Mouse (Mus musculus): ENCODE data around the gene Schip1. TPM values are rescaled to one million over a fixed set of nuclear protein-coding genes. Genes with fewer than 3 reads are reported as not detected.

Gene Schip1
- polyA plus RNA-seq, 1 experiment from 2014 or later: 48.0 TPM

GRCm38 (mm10) chr3:68160175-68160574, 95.6 kb downstream of the Schip1 start:
- WGBS: 90% methylated on average over 1 of the region's 1 CpGs
- H3K4me3 ChIP-seq: no peak overlapping the region
- H3K9me3 ChIP-seq: no peaks in the 10 kb centered on the region
- no peak for DNase-seq (ENCODE audit: extremely low spot score, low spot score)
- no peaks in the 10 kb centered on the region for H3K27me3 ChIP-seq (ENCODE audit: poor library complexity, severe bottlenecking)
- H3K27ac ChIP-seq: no peak overlapping the region
- no peaks in the 10 kb centered on the region for H3K36me3 ChIP-seq (replicated peaks)
- H3K4me1 ChIP-seq: peaks cover 14% of the 10 kb centered on the region; the same call in 1 of the 2 replicates

GRCm38 (mm10) chr3:68160760-68161159, 96.2 kb downstream of the Schip1 start:
- Histone ChIP-seq H3K27me3 (ENCODE audit: poor library complexity, severe bottlenecking) (no peaks in the 10 kb centered on the region), H3K9me3 (no peaks in the 10 kb centered on the region), H3K36me3 (replicated peaks) (no peaks in the 10 kb centered on the region), H3K27ac (no peak overlapping the region), H3K4me1 (peaks cover 14% of the 10 kb centered on the region; the same call in 1 of the 2 replicates), H3K4me3 (no peak overlapping the region)
- DNase-seq (ENCODE audit: extremely low spot score, low spot score): no peak
- 78% methylated on average over 3 of the region's 3 CpGs for WGBS

- Histone ChIP-seq H3K36me3 (replicated peaks) (no peaks in the 10 kb centered on the region), H3K27me3 (ENCODE audit: poor library complexity, severe bottlenecking) (no peaks in the 10 kb centered on the region), H3K4me3 (no peak overlapping the region), H3K4me1 (0 out of 2 replicates have a peak, but pooled peaks cover 4% of the 10 kb centered on the region), H3K27ac (no peak overlapping the region), H3K9me3 (no peaks in the 10 kb centered on the region)
- 73% methylated on average over 1 of the region's 1 CpGs for WGBS
- no peak for DNase-seq (ENCODE audit: extremely low spot score, low spot score)
Observed at GRCm38 (mm10) chr3:68178248-68178647, 113.6 kb downstream of the Schip1 start.

GRCm38 (mm10) chr3:68187471-68187870, 122.9 kb downstream of the Schip1 start:
- no peak for DNase-seq (ENCODE audit: extremely low spot score, low spot score)

GRCm38 (mm10) chr3:68189100-68189499, 124.5 kb downstream of the Schip1 start:
- no peak for DNase-seq (ENCODE audit: extremely low spot score, low spot score)
- H3K4me3 ChIP-seq: no peak overlapping the region
- WGBS: 89% methylated on average over 2 of the region's 2 CpGs
- H3K27ac ChIP-seq: no peak overlapping the region
- H3K36me3 ChIP-seq (replicated peaks): no peaks in the 10 kb centered on the region
- no peaks in the 10 kb centered on the region for H3K4me1 ChIP-seq
- H3K9me3 ChIP-seq: no peaks in the 10 kb centered on the region
- H3K27me3 ChIP-seq (ENCODE audit: poor library complexity, severe bottlenecking): no peaks in the 10 kb centered on the region

More at GRCm38 (mm10) chr3:68187471-68187870, 122.9 kb downstream of the Schip1 start:
- H3K4me1 ChIP-seq: no peaks in the 10 kb centered on the region
- no peaks in the 10 kb centered on the region for H3K27me3 ChIP-seq (ENCODE audit: poor library complexity, severe bottlenecking)
- no peak overlapping the region for H3K27ac ChIP-seq
- H3K4me3 ChIP-seq: no peak overlapping the region
- H3K9me3 ChIP-seq: no peaks in the 10 kb centered on the region
- no peaks in the 10 kb centered on the region for H3K36me3 ChIP-seq (replicated peaks)
- WGBS: 63% methylated on average over 8 of the region's 8 CpGs

- DNase-seq (ENCODE audit: extremely low spot score, low spot score): no peak
- 89% methylated on average over 1 of the region's 1 CpGs for WGBS
- Histone ChIP-seq H3K27me3 (ENCODE audit: poor library complexity, severe bottlenecking) (no peaks in the 10 kb centered on the region), H3K4me1 (peaks cover 4% of the 10 kb centered on the region; the same call in 1 of the 2 replicates), H3K27ac (no peak overlapping the region), H3K9me3 (no peaks in the 10 kb centered on the region), H3K36me3 (replicated peaks) (no peaks in the 10 kb centered on the region), H3K4me3 (no peak overlapping the region)
Observed at GRCm38 (mm10) chr3:68196933-68197332, 132.3 kb downstream of the Schip1 start.

GRCm38 (mm10) chr3:68201214-68201613, 136.6 kb downstream of the Schip1 start:
- H3K27me3 ChIP-seq (ENCODE audit: poor library complexity, severe bottlenecking): no peaks in the 10 kb centered on the region
- H3K36me3 ChIP-seq (replicated peaks): no peaks in the 10 kb centered on the region
- H3K4me3 ChIP-seq: no peak overlapping the region
- 49% methylated on average over 1 of the region's 1 CpGs for WGBS
- no peak overlapping the region for H3K27ac ChIP-seq
- peaks cover 27% of the 10 kb centered on the region for H3K4me1 ChIP-seq
- DNase-seq (ENCODE audit: extremely low spot score, low spot score): no peak
- no peaks in the 10 kb centered on the region for H3K9me3 ChIP-seq

GRCm38 (mm10) chr3:68202162-68202902, 137.7 kb downstream of the Schip1 start:
- DNase-seq (ENCODE audit: extremely low spot score, low spot score): no peak
- H3K27me3 ChIP-seq (ENCODE audit: poor library complexity, severe bottlenecking): no peaks in the 10 kb centered on the region
- no peaks in the 10 kb centered on the region for H3K9me3 ChIP-seq
- no peak overlapping the region for H3K4me3 ChIP-seq
- peak overlapping the region; percentile 22; the same call in 1 of the 2 replicates for H3K27ac ChIP-seq
- H3K4me1 ChIP-seq: peaks cover 27% of the 10 kb centered on the region
- no peaks in the 10 kb centered on the region for H3K36me3 ChIP-seq (replicated peaks)
- WGBS: 59% methylated on average over 4 of the region's 4 CpGs

- WGBS: 67% methylated on average over 4 of the region's 4 CpGs
- peaks cover 27% of the 10 kb centered on the region for H3K4me1 ChIP-seq
- H3K4me3 ChIP-seq: no peak overlapping the region
- no peaks in the 10 kb centered on the region for H3K9me3 ChIP-seq
- no peak for DNase-seq (ENCODE audit: extremely low spot score, low spot score)
- no peaks in the 10 kb centered on the region for H3K27me3 ChIP-seq (ENCODE audit: poor library complexity, severe bottlenecking)
- no peaks in the 10 kb centered on the region for H3K36me3 ChIP-seq (replicated peaks)
- H3K27ac ChIP-seq: 0 out of 2 replicates have a peak overlapping the region, but pooled peaks have one; percentile 16
Observed at GRCm38 (mm10) chr3:68203934-68204467, 139.4 kb downstream of the Schip1 start.

GRCm38 (mm10) chr3:68210422-68210821, 145.8 kb downstream of the Schip1 start:
- no peak overlapping the region for H3K27ac ChIP-seq
- no peaks in the 10 kb centered on the region for H3K9me3 ChIP-seq
- H3K4me1 ChIP-seq: no peaks in the 10 kb centered on the region
- no peak for DNase-seq (ENCODE audit: extremely low spot score, low spot score)
- H3K36me3 ChIP-seq (replicated peaks): no peaks in the 10 kb centered on the region
- WGBS: 86% methylated on average over 4 of the region's 4 CpGs
- no peak overlapping the region for H3K4me3 ChIP-seq
- no peaks in the 10 kb centered on the region for H3K27me3 ChIP-seq (ENCODE audit: poor library complexity, severe bottlenecking)

GRCm38 (mm10) chr3:68221452-68221851, 156.8 kb downstream of the Schip1 start:
- no peaks in the 10 kb centered on the region for H3K4me1 ChIP-seq
- WGBS: 89% methylated on average over 3 of the region's 3 CpGs
- H3K4me3 ChIP-seq: no peak overlapping the region
- H3K27ac ChIP-seq: no peak overlapping the region
- no peaks in the 10 kb centered on the region for H3K27me3 ChIP-seq (ENCODE audit: poor library complexity, severe bottlenecking)
- H3K36me3 ChIP-seq (replicated peaks): no peaks in the 10 kb centered on the region
- H3K9me3 ChIP-seq: no peaks in the 10 kb centered on the region
- DNase-seq (ENCODE audit: extremely low spot score, low spot score): no peak

- WGBS: 90% methylated on average over 2 of the region's 2 CpGs
- Histone ChIP-seq H3K4me3 (no peak overlapping the region), H3K4me1 (peaks cover 10% of the 10 kb centered on the region; the same call in 1 of the 2 replicates), H3K27me3 (ENCODE audit: poor library complexity, severe bottlenecking) (no peaks in the 10 kb centered on the region), H3K36me3 (replicated peaks) (no peaks in the 10 kb centered on the region), H3K27ac (no peak overlapping the region), H3K9me3 (no peaks in the 10 kb centered on the region)
- DNase-seq (ENCODE audit: extremely low spot score, low spot score): no peak
Observed at GRCm38 (mm10) chr3:68239887-68240286, 175.3 kb downstream of the Schip1 start.

GRCm38 (mm10) chr3:68243239-68243638, 178.6 kb downstream of the Schip1 start:
- Histone ChIP-seq H3K4me1 (peaks cover 10% of the 10 kb centered on the region; the same call in 1 of the 2 replicates), H3K4me3 (no peak overlapping the region), H3K27ac (no peak overlapping the region), H3K9me3 (no peaks in the 10 kb centered on the region), H3K27me3 (ENCODE audit: poor library complexity, severe bottlenecking) (no peaks in the 10 kb centered on the region), H3K36me3 (replicated peaks) (no peaks in the 10 kb centered on the region)
- no peak for DNase-seq (ENCODE audit: extremely low spot score, low spot score)
- WGBS: 76% methylated on average over 3 of the region's 3 CpGs

Measured in forebrain, embryonic 10.5 days (tissue).